Mouse (Mus musculus) G1E (cell line): Measurements from ENCODE around the gene Vat1. TPM values are rescaled to one million over a fixed set of nuclear protein-coding genes. Genes with fewer than 3 reads are reported as not detected.

ENCODE experiments used
- ATAC-seq: 2 replicates; pipeline ENCODE4 v1.8.0; 2016; ENCODE audit warnings: mild to moderate bottlenecking; ENCODE audit not compliant: insufficient number of reproducible peaks, poor library complexity, low FRiP score, severe bottlenecking; ENCODE audit errors: extremely low read depth
- DNase-seq: peaks from one replicate; pipeline ENCODE4 v3.0.0; 2012; ENCODE audit warnings: low spot score
- H3K27me3 ChIP-seq: 2 replicates; pipeline ENCODE4 v1.6.1; 2012; ENCODE audit warnings: mild to moderate bottlenecking, low read length, inconsistent platforms; ENCODE audit not compliant: insufficient read depth
- H3K36me3 ChIP-seq: replicated peaks from 2 replicates; pipeline ENCODE3; 2012; ENCODE audit warnings: mild to moderate bottlenecking, inconsistent platforms
- H3K4me1 ChIP-seq: 2 replicates; pipeline ENCODE4 v1.6.1; 2012; ENCODE audit warnings: low read depth, low read length, inconsistent platforms, mixed read lengths; ENCODE audit not compliant: insufficient read depth
- H3K4me3 ChIP-seq: 2 replicates; pipeline ENCODE4 v1.5.1; 2012; ENCODE audit warnings: low read depth, mild to moderate bottlenecking, inconsistent platforms, low read length, moderate library complexity, mixed read lengths
- H3K9me3 ChIP-seq: replicated peaks from 2 replicates; pipeline ENCODE4 v1.6.1; 2012; ENCODE audit warnings: inconsistent platforms
- CTCF ChIP-seq: IDR thresholded peaks from 2 replicates; pipeline ENCODE4 v1.5.1; 2012; ENCODE audit warnings: low read depth, low read length, inconsistent platforms, mixed read lengths
- GATA1 ChIP-seq: IDR thresholded peaks from 2 replicates; pipeline ENCODE4 v1.6.1; 2012; ENCODE audit warnings: borderline replicate concordance, low read length, inconsistent platforms, mixed read lengths
- GATA2 ChIP-seq: IDR thresholded peaks from 2 replicates; pipeline ENCODE4 v1.6.1; 2012; ENCODE audit warnings: low read depth, low read length, inconsistent platforms, borderline replicate concordance
- POLR2AphosphoS5 ChIP-seq: IDR thresholded peaks from 2 replicates; pipeline ENCODE4 v1.6.1; 2012; ENCODE audit warnings: low read depth, low read length, inconsistent platforms; ENCODE audit not compliant: insufficient replicate concordance
- TAL1 ChIP-seq: conservative IDR thresholded peaks from 2 replicates; pipeline ENCODE4 v1.6.1; 2012; ENCODE audit warnings: low read depth, low read length, inconsistent platforms, mixed read lengths
- polyA plus RNA-seq: library from polyadenylated mRNA; stranded (reverse); fragments of >175 nt; gene quantifications from 2 replicates; pipeline ENCODE4 v1.2.3, GENCODE M21; 2012
- total RNA-seq, 2 experiments: library from RNA; stranded (forward) in 1 of 2; stranded (reverse) in 1 of 2; fragments of 200-1000 nt in 1 of 2; fragments of >200 nt in 1 of 2; fragmentation: Nextera tagmentation in 1 of 2; gene quantifications; 2 replicates each; pipeline ENCODE4 v1.2.3; 2014 to 2017

Gene Vat1
- total RNA-seq (2014; fragmentation: Nextera tagmentation) (237 and 238 TPM in 2 replicates), total RNA-seq (2017) (98.5 and 103 TPM in 2 replicates), polyA plus RNA-seq (384 and 452 TPM in 2 replicates)

DNA sequence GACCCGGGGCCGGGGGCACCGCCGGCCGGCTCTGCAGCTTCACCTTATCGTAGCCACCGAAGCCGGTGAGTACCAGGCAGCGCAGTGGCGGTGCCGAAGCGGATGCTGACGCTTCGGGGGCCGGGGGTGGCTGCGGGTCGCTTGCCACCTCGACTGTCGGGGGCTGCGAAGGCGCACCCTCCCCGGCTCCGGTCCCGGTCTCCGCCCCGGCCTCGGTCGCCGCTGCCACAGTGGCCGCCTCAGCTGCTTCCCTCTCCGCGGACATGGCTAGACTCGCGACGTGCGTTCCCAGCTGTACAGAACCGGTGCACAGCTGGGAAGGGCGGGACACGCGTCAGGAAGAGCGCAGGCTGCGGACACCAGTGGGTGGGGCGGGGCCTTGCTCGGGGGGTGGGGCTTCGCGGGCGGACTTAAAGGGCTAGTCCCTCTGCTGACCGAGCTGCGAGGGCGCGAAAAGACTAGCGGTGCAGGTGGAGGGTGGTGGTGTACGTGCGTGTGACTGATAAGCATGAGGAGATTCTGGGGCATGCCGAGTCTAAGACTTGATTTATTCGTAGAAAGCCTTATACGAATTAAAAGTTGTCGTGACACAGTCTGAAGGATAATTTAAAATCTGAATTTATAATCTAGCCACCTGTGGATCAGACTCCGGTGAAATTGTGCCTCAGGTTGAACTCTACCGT lies at the start of gene Vat1:
Vat1 (minus strand) TSS at position 362 of the 683 bp plus-strand sequence.
- H3K4me3 ChIP-seq, result peak within 1 kb of the TSS; percentile 89
- DNase-seq (peak; percentile 65), ATAC-seq (no peak)
- H3K27me3 ChIP-seq, result peaks cover 2% of the 10 kb centered on the region; the same call in 1 of the 2 replicates
- TF ChIP-seq CTCF (no peak), GATA1 (no peak), POLR2AphosphoS5 (no peak), GATA2 (no peak), TAL1 (no peak; the same call in 1 of the 2 replicates)
- no peaks in the 10 kb centered on the region for H3K9me3 ChIP-seq
- peaks cover 85% of the 10 kb centered on the region for H3K4me1 ChIP-seq
- peaks cover 39% of the 10 kb centered on the region for H3K36me3 ChIP-seq

DNA sequence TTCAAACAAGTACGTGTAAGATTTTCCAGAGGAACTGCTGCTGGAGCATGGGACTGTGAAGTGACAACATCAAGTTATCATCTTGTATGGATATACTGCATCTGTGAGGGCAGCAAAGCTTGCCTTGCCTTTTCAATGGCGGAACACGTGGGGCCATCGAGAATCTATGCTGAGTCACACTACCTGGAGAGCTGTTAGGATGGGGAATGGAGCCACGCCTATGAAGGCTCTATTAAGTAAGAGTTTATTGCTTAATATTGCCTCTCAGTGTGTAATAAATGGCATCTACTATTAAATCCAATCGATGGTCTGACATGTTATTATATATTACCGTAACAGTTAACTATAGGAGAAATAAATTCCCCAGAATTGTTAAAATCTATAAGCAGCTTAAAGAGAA lies 41.1 kb upstream of the Vat1 start:
- TF ChIP-seq GATA2 (no peak), TAL1 (no peak), POLR2AphosphoS5 (no peak), GATA1 (no peak), CTCF (no peak)
- no peak for ATAC-seq

DNA sequence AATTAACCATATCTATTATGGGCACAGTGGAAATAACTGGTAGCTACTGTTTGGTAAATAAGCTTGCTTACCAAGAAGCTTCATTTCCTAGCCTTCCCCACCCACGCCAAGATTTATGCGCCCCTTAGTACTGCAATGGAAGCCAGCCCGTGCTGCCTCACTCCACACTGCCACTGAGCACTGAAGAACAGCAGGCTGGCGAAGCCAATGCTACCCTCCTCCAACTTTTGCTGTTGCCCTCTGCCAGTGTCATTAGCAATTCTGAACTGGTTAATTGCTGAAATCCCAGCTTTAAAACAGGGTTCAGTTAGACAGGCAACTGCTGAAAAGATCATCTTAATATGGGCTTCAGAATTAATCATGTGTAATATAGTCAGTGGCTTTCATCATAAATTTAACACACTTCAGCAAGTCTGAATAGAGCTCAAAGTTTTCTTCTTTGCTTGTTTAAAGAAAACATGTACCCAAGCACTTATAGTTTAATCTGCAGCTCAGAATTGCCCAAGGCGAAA lies 40.3 kb upstream of the Vat1 start:
- DNase-seq, result no peak
- peaks cover 96% of the 10 kb centered on the region for H3K36me3 ChIP-seq
- peaks cover 13% of the 10 kb centered on the region for H3K4me1 ChIP-seq
- no peak for ATAC-seq
- TF ChIP-seq GATA1, result no peak
- no peak for TF ChIP-seq CTCF
- TF ChIP-seq TAL1, result no peak
- no peak for TF ChIP-seq GATA2
- no peak for TF ChIP-seq POLR2AphosphoS5
- no peak overlapping the region for H3K4me3 ChIP-seq
- no peaks in the 10 kb centered on the region for H3K27me3 ChIP-seq
- H3K9me3 ChIP-seq, result no peaks in the 10 kb centered on the region

More for the DNA sequence above, 41.1 kb upstream of the Vat1 start:
- H3K9me3 ChIP-seq, result no peaks in the 10 kb centered on the region
- peaks cover 95% of the 10 kb centered on the region for H3K36me3 ChIP-seq
- H3K4me1 ChIP-seq, result peaks cover 13% of the 10 kb centered on the region
- no peak overlapping the region for H3K4me3 ChIP-seq
- no peak for DNase-seq
- no peaks in the 10 kb centered on the region for H3K27me3 ChIP-seq

DNA sequence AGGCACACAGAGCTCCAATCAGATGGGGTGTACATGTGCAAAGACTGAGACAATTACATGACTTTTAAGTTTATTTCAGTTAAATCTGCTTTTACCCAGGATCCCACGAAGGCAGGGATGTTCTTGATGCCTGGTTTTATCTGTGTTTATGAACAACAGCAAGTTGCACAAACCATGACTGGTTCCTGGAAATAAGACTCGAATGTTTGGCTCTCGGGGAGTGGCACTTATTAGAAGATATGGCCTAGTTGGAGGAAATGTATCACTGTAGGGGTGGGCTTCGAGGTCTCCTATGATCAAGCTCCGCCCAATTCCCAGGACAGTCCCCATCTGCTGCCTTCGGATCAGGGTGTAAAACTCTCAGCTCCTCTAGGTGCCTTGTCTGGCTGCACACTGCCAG lies 20.1 kb upstream of the Vat1 start:
- no peaks in the 10 kb centered on the region for H3K27me3 ChIP-seq
- no peak for ATAC-seq
- H3K36me3 ChIP-seq, result peaks cover 45% of the 10 kb centered on the region
- no peak for DNase-seq
- H3K9me3 ChIP-seq, result no peaks in the 10 kb centered on the region
- peaks cover 62% of the 10 kb centered on the region for H3K4me1 ChIP-seq
- peak overlapping the region; percentile 8; the same call in 1 of the 2 replicates for H3K4me3 ChIP-seq
- TF ChIP-seq CTCF (no peak), GATA1 (no peak), TAL1 (no peak), GATA2 (no peak)

DNA sequence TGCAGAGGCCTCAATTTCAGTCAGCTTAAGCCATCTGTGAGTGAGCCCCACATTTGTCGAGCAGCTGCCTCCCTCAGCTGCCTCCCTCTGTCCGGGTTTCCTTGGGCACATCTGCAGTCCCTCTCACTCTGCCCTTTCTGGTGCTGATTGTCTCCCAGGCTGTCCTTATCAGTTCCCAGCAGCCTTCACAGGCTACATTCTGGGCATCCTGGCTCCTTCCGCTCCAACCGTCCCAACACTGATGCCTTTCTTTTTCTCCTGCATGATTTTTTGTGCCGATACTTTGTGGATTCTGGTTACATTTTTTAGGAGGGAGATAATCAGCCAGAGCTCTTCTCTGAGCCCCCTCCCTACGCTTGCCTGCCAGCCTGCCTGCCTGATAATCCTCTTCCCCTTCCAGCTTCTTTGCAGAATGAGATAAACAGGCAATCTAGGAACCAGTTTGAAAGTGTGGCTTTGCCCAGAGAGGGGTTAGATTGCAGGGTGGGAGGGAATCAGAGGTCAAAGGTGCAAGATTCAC lies 19.5 kb upstream of the Vat1 start:
- ATAC-seq, result peak; percentile 84
- Histone ChIP-seq H3K4me1 (peaks cover 68% of the 10 kb centered on the region), H3K9me3 (no peaks in the 10 kb centered on the region), H3K27me3 (no peaks in the 10 kb centered on the region), H3K36me3 (peaks cover 41% of the 10 kb centered on the region), H3K4me3 (peak overlapping the region; percentile 48; the same call in 1 of the 2 replicates)
- TF ChIP-seq POLR2AphosphoS5 (no peak), TAL1 (peak; percentile 97)
- peak; percentile 62 for DNase-seq

DNA sequence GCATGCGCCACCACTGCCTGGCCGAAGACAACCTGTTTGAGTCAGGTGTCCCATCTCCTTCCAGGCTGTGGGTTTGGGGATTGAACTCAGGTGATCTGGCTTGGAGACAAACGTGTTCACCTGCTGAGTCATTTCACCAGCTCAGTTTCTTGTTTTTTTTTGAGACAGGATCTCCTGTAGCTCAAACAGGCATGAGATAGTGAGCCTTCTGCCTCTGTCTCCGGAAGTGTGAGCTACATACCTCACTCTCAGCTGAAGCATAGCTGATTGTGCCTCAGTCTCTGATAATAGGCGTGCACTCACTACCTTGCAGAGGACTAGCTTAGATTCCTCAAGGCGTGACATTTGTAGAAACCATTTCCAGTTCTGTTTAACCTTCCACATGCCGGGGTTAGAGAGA lies 18.8 kb upstream of the Vat1 start:
- H3K27me3 ChIP-seq, result no peaks in the 10 kb centered on the region
- ATAC-seq (0 out of 2 replicates have a peak, but pooled peaks have one; percentile 37), DNase-seq (no peak)
- H3K4me3 ChIP-seq, result peak overlapping the region; percentile 25; the same call in 1 of the 2 replicates
- TF ChIP-seq GATA1 (no peak), POLR2AphosphoS5 (no peak), CTCF (no peak), TAL1 (no peak), GATA2 (no peak)
- H3K9me3 ChIP-seq, result no peaks in the 10 kb centered on the region
- H3K4me1 ChIP-seq, result peaks cover 75% of the 10 kb centered on the region
- peaks cover 34% of the 10 kb centered on the region for H3K36me3 ChIP-seq
